Mouse (Mus musculus): ENCODE results near the gene Chat.

DNA sequence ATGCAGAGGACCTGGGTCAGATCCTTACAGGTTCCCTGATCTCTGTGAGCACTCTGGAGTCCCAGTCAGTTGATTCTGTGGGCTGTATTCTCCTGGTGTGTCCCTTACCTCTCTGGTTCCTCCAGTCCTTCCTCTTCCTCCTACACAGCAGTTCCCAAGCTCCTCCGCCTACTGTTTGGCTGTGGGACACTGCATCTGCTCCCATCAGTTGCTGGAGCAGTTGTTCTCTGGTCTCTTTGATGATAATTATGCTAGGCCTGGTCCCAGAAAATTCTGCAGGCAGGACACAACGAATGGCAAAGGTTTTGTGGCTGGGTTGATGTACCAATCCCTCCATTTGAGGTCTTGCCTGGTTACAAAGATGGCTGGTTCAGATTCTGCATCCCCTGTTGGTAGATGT, 35.5 kb upstream of the Chat start:
- TF ChIP-seq POLR2A (IDR thresholded peaks at IDR 0.05; ENCODE audit: insufficient read length, low read depth) (no peak), REST (IDR thresholded peaks at IDR 0.05; ENCODE audit: insufficient read depth, insufficient read length) (no peak), MAX (IDR thresholded peaks at IDR 0.05; ENCODE audit: low read depth) (no peak), MYOG (IDR thresholded peaks at IDR 0.05; ENCODE audit: control insufficient read depth in 1 of 3, insufficient read depth in 1 of 3, insufficient read length in 2 of 3, low read depth in 2 of 3) (no peak), MYOD1 (IDR thresholded peaks at IDR 0.05; ENCODE audit: control insufficient read depth in 1 of 3, insufficient read length in 2 of 3, low read depth in 2 of 3) (peak in 2 of 3 experiments; percentile 51 to 73), POLR2AphosphoS2 (IDR thresholded peaks at IDR 0.05; ENCODE audit: insufficient read length, low read depth) (no peak), TCF12 (IDR thresholded peaks at IDR 0.05; ENCODE audit: insufficient read depth, poor library complexity, severe bottlenecking) (no peak), CEBPB (IDR thresholded peaks at IDR 0.05; ENCODE audit: insufficient read depth, poor library complexity, severe bottlenecking) (no peak)

Data from myocyte (in vitro differentiated cells).